Mouse (Mus musculus) midbrain, embryonic 12.5 days (tissue): ENCODE data around the gene Lpcat3. TPM values are rescaled to one million over a fixed set of nuclear protein-coding genes. Genes with fewer than 3 reads are reported as not detected.

ENCODE experiments used
- ATAC-seq: fragments of 200-750 bp; cut with Nextera tagmentation; 2 replicates; pipeline ENCODE4 v1.8.0; 2017; ENCODE audit warnings: low read depth, moderate TSS enrichment, moderate library complexity; ENCODE audit not compliant: low FRiP score
- H3K27ac ChIP-seq: fragments of 300-500 bp; sonication (generic); replicated peaks from 2 replicates; pipeline ENCODE4 v1.5.1; 2016; ENCODE audit warnings: mild to moderate bottlenecking
- H3K27me3 ChIP-seq: fragments of 300-500 bp; sonication (generic); 2 replicates; pipeline ENCODE4 v1.6.1; 2016; ENCODE audit warnings: mild to moderate bottlenecking
- H3K36me3 ChIP-seq: fragments of 300-500 bp; sonication (generic); 2 replicates; pipeline ENCODE4 v1.6.1; 2016
- H3K4me1 ChIP-seq: fragments of 300-500 bp; sonication (generic); 2 replicates; pipeline ENCODE4 v1.6.1; 2016
- H3K4me2 ChIP-seq: fragments of 300-500 bp; sonication (generic); replicated peaks from 2 replicates; pipeline ENCODE4 v1.6.1; 2016; ENCODE audit warnings: mild to moderate bottlenecking, moderate library complexity
- H3K4me3 ChIP-seq: fragments of 300-500 bp; sonication (generic); 2 replicates; pipeline ENCODE4 v1.5.1; 2016; ENCODE audit warnings: mild to moderate bottlenecking
- H3K9ac ChIP-seq: fragments of 300-500 bp; sonication (generic); replicated peaks from 2 replicates; pipeline ENCODE4 v1.6.1; 2016; ENCODE audit warnings: mild to moderate bottlenecking, moderate library complexity
- H3K9me3 ChIP-seq: fragments of 300-500 bp; sonication (generic); 2 replicates; pipeline ENCODE4 v1.6.1; 2016; ENCODE audit warnings: mild to moderate bottlenecking
- WGBS: fragments of 180-500 bp; shearing (Covaris S2); methylation state at CpG from one replicate; pipeline ENCODE4 v1.1.7; 2016; 5-methylcytosine and 5-hydroxymethylcytosine counted together
- polyA plus RNA-seq: library from polyadenylated mRNA; unstranded; fragments of >200 nt; fragmentation: Nextera tagmentation; extraction: Ambion mirVana; gene quantifications from 2 replicates; pipeline ENCODE4 v1.2.1, GENCODE M21; 2016

Lpcat3 gene
- polyA plus RNA-seq, 1 experiment from 2014 or later = 37.9 TPM

- H3K36me3 ChIP-seq = peaks cover 43% of the 10 kb centered on the region
- no peak overlapping the region for H3K27ac ChIP-seq
- H3K9ac ChIP-seq = no peak overlapping the region
- WGBS = 83% methylated on average over 13 of the region's 13 CpGs
- no peak overlapping the region for H3K4me3 ChIP-seq
- no peak for ATAC-seq
- no peaks in the 10 kb centered on the region for H3K9me3 ChIP-seq
- H3K4me2 ChIP-seq = no peak overlapping the region
- no peaks in the 10 kb centered on the region for H3K27me3 ChIP-seq
- peaks cover 13% of the 10 kb centered on the region for H3K4me1 ChIP-seq
Measured at GRCm38 (mm10) chr6:124717968-124718367, 55.1 kb downstream of the Lpcat3 start.

- no peaks in the 10 kb centered on the region for H3K27me3 ChIP-seq
- H3K4me2 ChIP-seq = no peak overlapping the region
- H3K9me3 ChIP-seq = no peaks in the 10 kb centered on the region
- H3K4me3 ChIP-seq = no peak overlapping the region
- peaks cover 5% of the 10 kb centered on the region for H3K4me1 ChIP-seq
- ATAC-seq = no peak
- no peak overlapping the region for H3K27ac ChIP-seq
- WGBS = 57% methylated on average over 16 of the region's 16 CpGs
- H3K9ac ChIP-seq = no peak overlapping the region
- peaks cover 42% of the 10 kb centered on the region for H3K36me3 ChIP-seq
Measured at GRCm38 (mm10) chr6:124718703-124719102, 55.9 kb downstream of the Lpcat3 start.

- no peak overlapping the region for H3K9ac ChIP-seq
- H3K4me1 ChIP-seq = no peaks in the 10 kb centered on the region
- WGBS = 73% methylated on average over 7 of the region's 7 CpGs
- no peak overlapping the region for H3K4me3 ChIP-seq
- H3K36me3 ChIP-seq = peaks cover 36% of the 10 kb centered on the region
- no peak overlapping the region for H3K4me2 ChIP-seq
- ATAC-seq = no peak
- no peaks in the 10 kb centered on the region for H3K27me3 ChIP-seq
- H3K27ac ChIP-seq = no peak overlapping the region
- no peaks in the 10 kb centered on the region for H3K9me3 ChIP-seq
Measured at GRCm38 (mm10) chr6:124719354-124719978, 56.6 kb downstream of the Lpcat3 start.

GRCm38 (mm10) chr6:124720904-124721303, 58.1 kb downstream of the Lpcat3 start:
- Histone ChIP-seq H3K27ac (no peak overlapping the region), H3K4me3 (no peak overlapping the region), H3K27me3 (no peaks in the 10 kb centered on the region), H3K4me1 (no peaks in the 10 kb centered on the region), H3K4me2 (no peak overlapping the region), H3K36me3 (peaks cover 21% of the 10 kb centered on the region), H3K9me3 (no peaks in the 10 kb centered on the region), H3K9ac (no peak overlapping the region)
- ATAC-seq = no peak
- 76% methylated on average over 11 of the region's 11 CpGs for WGBS

DNA sequence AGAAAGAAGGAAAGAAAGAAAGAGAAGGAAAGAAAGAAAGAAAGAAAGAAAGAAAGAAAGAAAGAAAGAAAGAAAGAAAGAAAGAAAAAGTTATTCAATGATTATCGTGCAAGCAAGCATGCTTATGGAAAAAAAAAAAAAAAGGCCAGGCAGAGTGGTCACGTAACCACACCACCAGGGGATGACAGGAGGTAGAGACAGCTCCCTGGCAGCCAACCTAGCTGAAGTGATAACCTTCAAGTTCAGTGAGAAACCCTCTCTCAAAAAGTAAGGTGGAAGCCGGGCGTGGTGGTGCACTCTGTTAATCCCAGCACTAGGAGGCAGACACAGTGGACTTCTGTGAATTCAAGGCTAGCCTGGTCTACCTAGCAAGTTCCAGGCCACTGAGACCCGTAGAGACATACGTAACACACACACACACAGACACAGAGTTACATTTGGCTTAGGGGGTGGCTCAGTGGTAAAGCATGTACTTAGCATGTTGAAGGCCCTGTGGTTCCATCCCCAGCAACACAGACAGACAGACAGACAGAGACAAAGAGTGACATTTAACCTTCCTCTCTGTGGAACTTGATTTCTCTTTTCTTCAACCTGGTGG, 60.1 kb downstream of the Lpcat3 start:
- Histone ChIP-seq H3K27ac (no peak overlapping the region), H3K4me1 (no peaks in the 10 kb centered on the region), H3K36me3 (0 out of 2 replicates have a peak, but pooled peaks cover 1% of the 10 kb centered on the region), H3K9me3 (no peaks in the 10 kb centered on the region), H3K9ac (no peak overlapping the region), H3K27me3 (no peaks in the 10 kb centered on the region), H3K4me2 (no peak overlapping the region), H3K4me3 (no peak overlapping the region)
- no peak for ATAC-seq
- WGBS = 76% methylated on average over 6 of the region's 6 CpGs

DNA sequence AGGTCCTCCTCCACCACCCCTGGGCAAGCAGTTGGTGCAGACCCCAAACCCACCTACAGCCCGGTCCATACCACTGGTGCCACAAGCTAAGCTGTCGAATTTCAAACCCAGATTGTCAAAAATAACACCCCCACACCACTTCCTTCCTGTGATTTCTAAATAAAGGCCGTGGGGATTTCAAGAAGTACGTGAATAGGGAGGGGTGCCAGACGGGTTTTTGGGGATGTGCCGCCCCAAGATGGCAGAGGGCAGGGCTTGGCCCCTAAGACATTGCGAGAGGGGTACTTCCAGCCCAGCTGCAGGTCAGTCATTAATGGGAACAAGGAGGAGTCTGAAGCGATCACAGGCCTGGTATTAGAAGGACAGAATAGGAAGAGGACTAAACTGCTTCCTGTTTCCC, 60.7 kb downstream of the Lpcat3 start:
- ATAC-seq = no peak

DNA sequence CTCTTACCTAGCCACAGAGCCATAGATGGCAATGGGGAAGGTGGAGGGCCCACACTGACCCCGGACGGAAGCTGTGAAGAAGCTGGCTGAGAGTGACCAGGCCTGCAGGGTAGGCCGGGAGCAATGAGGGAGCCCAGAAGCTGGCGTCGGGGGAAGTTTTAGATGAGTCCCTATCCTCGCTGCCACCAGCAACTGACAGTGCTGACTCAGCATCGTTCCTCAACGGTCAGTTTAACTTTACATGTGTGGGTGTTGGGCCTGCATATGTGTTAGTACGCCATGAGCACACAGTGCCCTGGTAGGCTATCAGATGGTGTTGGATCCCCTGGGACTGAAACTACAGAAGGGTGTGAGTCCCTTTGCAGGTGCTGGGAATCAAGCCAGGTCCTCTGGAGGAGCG, 61.6 kb downstream of the Lpcat3 start:
- Histone ChIP-seq H3K27ac (no peak overlapping the region), H3K4me2 (no peak overlapping the region), H3K4me3 (no peak overlapping the region), H3K9me3 (no peaks in the 10 kb centered on the region), H3K27me3 (no peaks in the 10 kb centered on the region), H3K36me3 (no peaks in the 10 kb centered on the region), H3K4me1 (no peaks in the 10 kb centered on the region), H3K9ac (no peak overlapping the region)
- 89% methylated on average over 10 of the region's 10 CpGs for WGBS
- no peak for ATAC-seq

More for the DNA sequence above, 60.7 kb downstream of the Lpcat3 start:
- H3K4me2 ChIP-seq = no peak overlapping the region
- H3K9me3 ChIP-seq = no peaks in the 10 kb centered on the region
- no peak overlapping the region for H3K4me3 ChIP-seq
- no peaks in the 10 kb centered on the region for H3K4me1 ChIP-seq
- no peaks in the 10 kb centered on the region for H3K27me3 ChIP-seq
- H3K27ac ChIP-seq = no peak overlapping the region
- H3K9ac ChIP-seq = no peak overlapping the region
- no peaks in the 10 kb centered on the region for H3K36me3 ChIP-seq
- 80% methylated on average over 8 of the region's 8 CpGs for WGBS

DNA sequence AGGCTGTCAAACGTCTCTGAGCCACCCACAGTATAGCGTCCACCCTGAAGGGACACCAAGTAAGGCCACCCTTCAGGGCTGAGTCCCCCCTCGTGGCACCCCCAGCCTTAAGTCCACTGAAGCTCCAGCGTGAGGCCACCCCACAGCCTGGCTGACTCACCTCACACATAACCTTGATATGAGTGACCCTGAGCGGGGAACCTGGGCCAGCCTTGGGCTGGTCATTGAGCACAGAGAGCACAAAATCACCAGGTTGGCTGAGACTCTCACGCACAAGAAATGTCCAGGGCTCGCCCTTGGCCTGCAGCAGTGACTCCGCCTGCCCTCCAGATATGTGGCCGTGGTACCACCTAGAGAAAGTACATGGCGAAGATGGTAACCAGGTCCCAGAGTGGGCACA, 65.8 kb downstream of the Lpcat3 start:
- Histone ChIP-seq H3K9ac (no peak overlapping the region), H3K4me2 (no peak overlapping the region), H3K9me3 (no peaks in the 10 kb centered on the region), H3K4me3 (no peak overlapping the region), H3K4me1 (no peaks in the 10 kb centered on the region), H3K27ac (no peak overlapping the region), H3K27me3 (0 out of 2 replicates have a peak, but pooled peaks cover 3% of the 10 kb centered on the region), H3K36me3 (no peaks in the 10 kb centered on the region)
- WGBS = 90% methylated on average over 10 of the region's 10 CpGs
- ATAC-seq = no peak

DNA sequence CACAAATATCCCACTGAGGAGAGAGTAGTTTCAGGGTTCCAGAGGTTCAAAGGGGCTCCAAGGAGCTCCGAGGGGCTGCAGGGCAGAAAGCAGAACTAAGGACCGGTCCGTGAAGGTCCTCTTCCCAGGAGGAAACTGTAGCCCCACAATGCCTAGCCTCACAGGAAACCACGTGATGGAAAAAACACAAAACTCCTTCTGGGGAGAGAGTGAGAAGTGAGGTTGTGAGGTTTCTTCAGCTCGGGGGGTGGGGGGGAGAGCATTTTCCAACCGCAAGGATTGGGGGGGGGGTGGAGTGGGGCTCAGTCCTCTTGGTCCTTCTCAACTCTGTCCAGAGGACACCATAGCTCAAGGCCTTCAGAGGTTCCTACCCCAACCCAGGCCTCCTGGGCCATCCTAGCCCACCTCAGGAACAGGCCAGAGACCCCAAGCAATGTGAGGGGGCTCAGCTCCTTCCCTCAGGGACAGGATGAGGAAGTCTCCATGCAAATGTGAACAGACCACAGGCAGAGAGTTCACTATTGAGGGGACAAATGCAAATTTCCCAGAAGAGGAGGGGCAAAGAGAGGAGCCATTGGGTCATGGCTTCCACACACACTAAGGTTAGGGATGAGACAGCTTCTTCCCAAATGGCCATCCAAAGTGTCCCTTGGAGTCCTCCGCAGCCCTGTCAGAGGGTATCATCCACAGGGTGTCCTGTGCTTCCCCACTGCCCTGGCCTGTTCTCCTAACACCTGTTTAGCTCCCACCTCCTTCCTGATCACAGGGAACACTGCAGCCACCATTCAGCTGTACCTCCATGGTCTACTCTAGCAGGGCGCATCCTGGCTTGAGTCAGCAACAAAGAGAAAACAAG, 67.3 kb downstream of the Lpcat3 start:
- Histone ChIP-seq H3K9ac (no peak overlapping the region), H3K27ac (no peak overlapping the region), H3K4me1 (no peaks in the 10 kb centered on the region), H3K4me3 (no peak overlapping the region), H3K9me3 (no peaks in the 10 kb centered on the region), H3K4me2 (no peak overlapping the region), H3K36me3 (no peaks in the 10 kb centered on the region), H3K27me3 (0 out of 2 replicates have a peak, but pooled peaks cover 3% of the 10 kb centered on the region)
- 90% methylated on average over 7 of the region's 8 CpGs for whole genome bisulfite sequencing
- no peak for ATAC-seq

- 86% methylated on average over 7 of the region's 7 CpGs for WGBS
- no peak overlapping the region for H3K4me2 ChIP-seq
- H3K27me3 ChIP-seq = 0 out of 2 replicates have a peak, but pooled peaks cover 3% of the 10 kb centered on the region
- no peak overlapping the region for H3K9ac ChIP-seq
- no peaks in the 10 kb centered on the region for H3K4me1 ChIP-seq
- no peaks in the 10 kb centered on the region for H3K36me3 ChIP-seq
- H3K4me3 ChIP-seq = no peak overlapping the region
- H3K27ac ChIP-seq = no peak overlapping the region
- ATAC-seq = no peak
- H3K9me3 ChIP-seq = no peaks in the 10 kb centered on the region
Measured at GRCm38 (mm10) chr6:124731038-124731437, 68.2 kb downstream of the Lpcat3 start.

GRCm38 (mm10) chr6:124732476-124733370, 69.9 kb downstream of the Lpcat3 start:
- no peak overlapping the region for H3K27ac ChIP-seq
- no peaks in the 10 kb centered on the region for H3K9me3 ChIP-seq
- H3K4me2 ChIP-seq = no peak overlapping the region
- H3K36me3 ChIP-seq = no peaks in the 10 kb centered on the region
- H3K9ac ChIP-seq = no peak overlapping the region
- no peak for ATAC-seq
- WGBS = 58% methylated on average over 19 of the region's 19 CpGs
- H3K4me1 ChIP-seq = no peaks in the 10 kb centered on the region
- H3K4me3 ChIP-seq = no peak overlapping the region
- 0 out of 2 replicates have a peak, but pooled peaks cover 3% of the 10 kb centered on the region for H3K27me3 ChIP-seq
